Mouse (Mus musculus) liver, adult 2 months (tissue): ENCODE data around the gene Thrb.

Experiments
- CTCF ChIP-seq: fragments of 200-500 bp; IDR thresholded peaks from 2 replicates; pipeline ENCODE4 v1.5.1; 2011; ENCODE audit warnings: low read depth, low read length, control low read depth
- POLR2A ChIP-seq: fragments of 200-500 bp; IDR thresholded peaks from 2 replicates; pipeline ENCODE4 v1.6.1; 2011; ENCODE audit warnings: low read length, control low read depth; ENCODE audit not compliant: insufficient read depth; ENCODE audit errors: extremely low read depth

GRCm38 (mm10) chr14:17927469-17927868, 267.4 kb downstream of the Thrb start:
- TF ChIP-seq CTCF (peak; percentile 73), POLR2A (no peak)
